Mouse (Mus musculus): ENCODE data around the gene Mettl26. TPM values are rescaled to one million over a fixed set of nuclear protein-coding genes. Genes with fewer than 3 reads are reported as not detected.
A peak's percentile ranks its signal among the peaks of the same experiment; 100 is the strongest.

The Mettl26 gene
- total RNA-seq, 2 experiments from 2014 or later: 39.0 to 39.9 TPM

DNA sequence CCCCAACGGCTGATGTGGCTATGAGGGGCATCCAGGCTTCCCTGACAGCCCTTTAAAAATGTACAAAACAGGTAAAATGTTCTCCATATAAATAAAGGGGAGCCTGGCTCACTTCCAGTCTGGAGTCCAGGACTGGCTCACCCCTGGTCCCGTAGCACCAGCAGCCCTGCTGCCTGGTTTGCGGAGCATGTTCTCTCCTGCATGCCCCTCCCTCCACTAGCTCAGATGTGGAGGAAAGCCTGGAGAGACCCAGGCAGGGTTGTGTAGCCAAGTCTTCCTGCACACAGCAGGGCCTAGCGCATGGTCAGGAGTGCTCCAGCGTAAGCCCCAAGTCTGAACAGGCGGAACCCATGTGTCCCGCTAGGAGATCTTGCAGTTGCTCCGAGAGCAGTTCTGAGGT, 8.4 kb downstream of the Mettl26 start:
- no peak overlapping the region for H3K4me3 ChIP-seq
- no peak for DNase-seq (ENCODE audit: low spot score in 2 of 2)
- no peak for TF ChIP-seq CTCF (conservative IDR thresholded peaks at IDR 0.05)
- peak overlapping the region; percentile 43; the same call in 1 of the 2 replicates for H3K27ac ChIP-seq

DNA sequence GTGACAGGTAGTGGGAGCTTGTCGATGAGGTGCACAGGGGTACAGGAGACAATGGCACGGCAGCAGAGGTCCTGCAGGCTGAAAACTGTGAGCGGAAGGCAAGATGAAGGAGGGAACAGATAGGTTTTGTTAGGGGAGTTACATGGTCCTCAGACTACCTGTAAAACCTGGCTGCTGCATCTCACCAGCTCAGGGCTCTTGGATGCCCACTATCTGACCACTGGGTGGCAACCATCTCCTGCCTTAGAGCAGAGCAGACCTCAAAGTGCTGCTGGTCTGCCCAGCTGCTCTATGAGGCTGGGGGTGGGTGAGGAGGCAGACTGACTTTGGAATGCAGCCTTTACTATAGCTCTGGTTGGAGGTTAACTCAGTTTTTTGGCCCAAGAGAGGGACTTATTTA, 8.9 kb downstream of the Mettl26 start:
- Histone ChIP-seq H3K4me3 (no peak overlapping the region), H3K27ac (no peak overlapping the region)
- DNase-seq (ENCODE audit: low spot score in 2 of 2): no peak
- TF ChIP-seq CTCF (conservative IDR thresholded peaks at IDR 0.05): peak; percentile 54

DNA sequence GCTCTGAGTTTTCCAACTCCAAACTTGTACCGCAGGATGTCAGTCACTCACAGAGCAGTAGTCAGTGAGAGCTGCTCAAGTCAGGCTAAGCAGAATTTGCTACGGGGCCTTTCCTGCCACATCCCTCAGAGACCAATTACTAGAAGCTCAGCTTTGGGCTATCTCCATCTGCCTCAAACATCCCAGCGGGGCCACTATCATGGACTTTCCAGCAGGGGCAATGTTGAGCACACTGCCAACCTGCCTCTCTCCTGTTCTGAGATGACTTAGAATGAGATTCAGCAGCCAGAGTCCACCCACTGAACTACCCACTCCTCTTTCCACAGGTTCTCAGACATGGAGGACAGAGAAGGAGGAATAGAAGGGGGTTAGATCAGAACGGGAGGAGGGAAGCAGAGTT, 10.8 kb downstream of the Mettl26 start:
- H3K4me3 ChIP-seq: no peak overlapping the region
- H3K27ac ChIP-seq: no peak overlapping the region
- TF ChIP-seq CTCF (conservative IDR thresholded peaks at IDR 0.05): peak; percentile 75
- no peak for DNase-seq (ENCODE audit: low spot score in 2 of 2)

DNA sequence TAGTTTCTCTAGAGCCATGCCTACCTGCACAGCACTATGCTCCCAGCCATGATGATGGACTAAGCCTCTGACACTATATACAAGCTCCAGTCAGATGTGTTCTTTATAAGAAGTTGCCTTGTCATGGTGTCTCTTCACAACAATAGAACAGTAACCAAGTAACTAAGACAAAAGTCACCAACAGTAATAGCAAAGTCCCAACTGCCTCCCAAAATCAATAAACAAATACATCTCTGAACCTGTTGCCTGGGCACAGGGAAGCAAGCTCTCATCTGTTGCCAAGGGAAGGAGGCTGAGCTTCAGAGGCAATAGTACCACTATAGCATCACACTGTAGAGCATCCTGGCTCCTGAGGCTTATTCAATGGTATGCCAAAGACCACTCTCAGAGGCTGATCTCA, 11.9 kb downstream of the Mettl26 start:
- TF ChIP-seq CTCF (conservative IDR thresholded peaks at IDR 0.05): no peak
- H3K4me3 ChIP-seq: no peak overlapping the region
- DNase-seq (ENCODE audit: low spot score in 2 of 2): no peak
- no peak overlapping the region for H3K27ac ChIP-seq

DNA sequence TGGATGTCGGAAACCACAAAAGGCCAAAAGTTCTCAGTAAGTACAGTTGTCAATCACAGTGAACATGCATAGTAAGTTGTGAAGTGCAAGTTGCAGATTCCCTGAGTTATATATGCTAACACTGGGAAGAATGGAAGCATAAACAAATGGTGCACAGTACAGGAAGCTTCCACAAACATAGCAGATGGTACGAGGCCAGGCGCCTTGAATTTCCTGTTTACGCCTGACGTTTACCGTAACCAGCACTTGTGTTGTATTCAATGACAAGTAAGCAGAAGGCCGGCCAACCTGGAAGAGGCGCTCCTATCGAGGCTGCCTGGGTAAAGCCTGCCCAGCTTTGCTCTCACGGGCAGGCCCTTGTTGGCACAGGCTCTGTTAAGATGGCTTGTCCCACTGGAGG, 12.6 kb downstream of the Mettl26 start:
- no peak for DNase-seq (ENCODE audit: low spot score in 2 of 2)
- Histone ChIP-seq H3K27ac (peak overlapping the region; percentile 15; the same call in 1 of the 2 replicates), H3K4me3 (no peak overlapping the region)
- no peak for TF ChIP-seq CTCF (conservative IDR thresholded peaks at IDR 0.05)

DNA sequence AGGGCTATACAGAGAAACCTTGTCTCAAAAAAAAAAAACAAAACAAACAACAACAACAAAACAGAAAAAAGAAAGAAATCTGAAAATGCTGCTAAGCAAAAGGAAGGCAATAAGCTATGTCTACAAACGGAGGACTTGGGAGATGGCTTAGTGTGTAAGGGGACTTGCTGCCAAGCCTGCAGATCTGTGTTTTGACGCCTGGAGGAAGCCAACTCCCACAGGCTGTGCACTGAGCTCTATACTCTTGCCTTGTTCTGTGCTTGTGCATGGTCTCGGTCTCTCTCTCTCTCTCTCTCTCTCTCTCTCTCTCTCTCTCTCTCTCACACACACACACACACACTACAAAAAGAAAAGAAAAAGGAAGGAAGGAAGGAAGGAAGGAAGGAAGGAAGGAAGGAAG, 14.0 kb downstream of the Mettl26 start:
- H3K27ac ChIP-seq: no peak overlapping the region
- DNase-seq (ENCODE audit: low spot score in 2 of 2): no peak
- TF ChIP-seq CTCF (conservative IDR thresholded peaks at IDR 0.05): no peak
- H3K4me3 ChIP-seq: no peak overlapping the region

DNA sequence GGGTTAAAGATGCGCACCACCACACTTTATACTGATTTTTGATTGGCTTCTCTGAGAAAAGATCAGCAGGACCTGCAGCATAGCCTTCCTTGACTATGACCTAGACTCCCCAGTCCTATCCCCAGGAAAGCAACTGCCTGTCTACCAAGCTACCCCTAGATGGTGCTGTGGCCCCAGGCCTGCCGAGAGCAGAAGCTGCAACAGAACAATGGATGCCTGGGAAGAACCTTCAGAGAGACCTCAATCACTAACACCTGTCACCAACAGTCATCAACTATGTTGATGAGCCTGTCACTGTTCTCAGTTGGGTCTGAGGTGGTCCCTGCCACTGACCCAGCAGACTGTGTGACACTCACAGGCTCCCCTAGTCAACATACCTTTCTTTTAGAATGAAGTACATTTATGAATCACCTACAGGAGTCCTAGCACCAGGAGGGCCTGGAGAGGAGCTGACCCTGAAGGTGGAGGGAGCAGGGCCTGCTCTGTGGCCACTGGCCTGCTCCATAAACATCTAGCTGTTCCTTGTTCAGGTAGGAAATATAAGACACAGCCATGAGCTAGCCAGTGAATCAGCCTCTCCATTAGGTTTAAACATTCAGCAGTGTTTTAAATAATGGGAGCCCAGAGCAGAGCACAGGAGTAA, 19.2 kb downstream of the Mettl26 start:
- Histone ChIP-seq H3K27ac (peak overlapping the region; percentile 75), H3K4me3 (no peak overlapping the region)
- peak; percentile 99 for TF ChIP-seq CTCF (conservative IDR thresholded peaks at IDR 0.05)
- DNase-seq (ENCODE audit: low spot score in 2 of 2): peak; percentile 65 to 76

DNA sequence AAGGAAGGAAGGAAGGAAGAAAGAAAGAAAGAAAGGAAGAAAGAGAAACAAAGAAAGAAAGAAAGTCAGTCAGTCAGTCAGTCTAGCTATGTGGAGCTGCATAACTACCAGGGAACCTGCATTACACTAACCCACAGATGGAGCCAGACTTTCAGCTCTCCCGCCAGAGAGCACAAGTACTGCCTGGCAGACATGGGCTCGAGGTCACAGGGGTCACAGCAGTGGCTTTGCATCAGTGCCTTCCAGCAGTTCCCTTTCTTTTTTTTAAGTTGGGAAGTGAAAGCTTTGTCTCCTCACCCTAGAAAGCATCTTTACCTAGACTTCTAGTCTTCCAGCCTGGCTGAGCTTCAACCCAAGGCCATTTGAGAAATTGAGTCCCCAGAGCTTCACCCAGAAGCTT, 20.5 kb downstream of the Mettl26 start:
- no peak for DNase-seq (ENCODE audit: low spot score in 2 of 2)
- peak overlapping the region; percentile 72 for H3K27ac ChIP-seq
- H3K4me3 ChIP-seq: no peak overlapping the region
- TF ChIP-seq CTCF (conservative IDR thresholded peaks at IDR 0.05): no peak

DNA sequence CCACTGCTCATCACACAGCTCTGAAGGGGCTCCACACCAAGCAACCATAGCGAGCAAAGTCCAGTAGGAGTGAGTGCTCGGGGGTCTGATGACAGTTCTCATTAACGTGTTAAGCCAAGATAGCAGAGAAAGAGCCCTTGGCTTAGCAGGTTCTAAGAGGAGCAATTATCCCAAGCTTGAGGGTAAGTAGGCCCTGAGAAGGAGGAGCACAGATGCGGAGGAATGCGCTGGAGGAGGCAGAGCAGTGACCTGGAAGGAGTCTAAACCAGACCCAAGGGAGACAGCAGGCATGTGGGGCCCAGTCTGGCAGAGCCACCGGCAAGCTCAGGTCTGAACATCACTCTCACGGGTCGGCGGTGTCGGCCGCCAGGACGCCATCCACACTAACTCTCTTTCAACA, 21.0 kb downstream of the Mettl26 start:
- Histone ChIP-seq H3K4me3 (no peak overlapping the region), H3K27ac (peak overlapping the region; percentile 72)
- DNase-seq (ENCODE audit: low spot score in 2 of 2): no peak
- TF ChIP-seq CTCF (conservative IDR thresholded peaks at IDR 0.05): no peak

DNA sequence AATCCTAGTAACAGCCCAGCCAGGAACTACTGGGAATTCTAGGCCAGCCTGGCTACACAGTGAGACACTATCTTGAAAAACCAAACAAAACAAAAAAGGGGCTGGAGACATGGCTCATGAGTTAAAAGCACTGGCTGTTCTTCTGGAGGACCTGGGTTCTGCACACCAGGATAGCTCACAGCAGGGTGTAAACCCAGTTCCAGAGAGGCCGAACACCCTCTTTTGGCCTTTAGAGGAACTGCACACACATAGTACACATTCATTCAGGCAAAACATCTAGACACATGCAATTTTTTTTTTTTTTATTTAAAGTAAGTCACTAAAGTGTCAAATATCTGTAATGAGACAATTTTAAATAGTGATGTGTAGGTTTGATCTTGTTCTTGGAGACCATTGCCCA, 25.3 kb downstream of the Mettl26 start:
- no peak for DNase-seq (ENCODE audit: low spot score in 2 of 2)
- no peak overlapping the region for H3K4me3 ChIP-seq
- H3K27ac ChIP-seq: no peak overlapping the region
- peak; percentile 46 for TF ChIP-seq CTCF (conservative IDR thresholded peaks at IDR 0.05)

DNA sequence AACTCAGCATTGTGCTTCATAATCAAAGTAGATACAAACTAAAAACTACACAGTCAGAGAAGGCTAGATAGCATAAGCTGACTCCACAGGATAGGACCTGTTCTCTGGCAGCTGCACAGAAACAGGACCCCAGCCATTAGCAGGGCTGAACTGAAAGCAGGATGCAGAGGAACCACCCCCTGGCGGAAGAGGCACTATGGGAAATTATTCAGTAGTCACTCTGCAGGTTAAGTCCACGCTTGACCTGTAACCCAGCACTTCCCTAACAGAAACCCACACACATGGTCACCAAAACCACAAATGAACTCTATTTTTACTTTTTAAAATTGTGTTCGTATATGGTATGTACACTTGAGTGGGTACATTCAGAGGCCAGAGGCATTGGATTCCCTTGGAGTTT, 28.2 kb downstream of the Mettl26 start:
- DNase-seq (ENCODE audit: low spot score in 2 of 2): no peak
- no peak for TF ChIP-seq CTCF (conservative IDR thresholded peaks at IDR 0.05)
- H3K27ac ChIP-seq: no peak overlapping the region
- H3K4me3 ChIP-seq: no peak overlapping the region

DNA sequence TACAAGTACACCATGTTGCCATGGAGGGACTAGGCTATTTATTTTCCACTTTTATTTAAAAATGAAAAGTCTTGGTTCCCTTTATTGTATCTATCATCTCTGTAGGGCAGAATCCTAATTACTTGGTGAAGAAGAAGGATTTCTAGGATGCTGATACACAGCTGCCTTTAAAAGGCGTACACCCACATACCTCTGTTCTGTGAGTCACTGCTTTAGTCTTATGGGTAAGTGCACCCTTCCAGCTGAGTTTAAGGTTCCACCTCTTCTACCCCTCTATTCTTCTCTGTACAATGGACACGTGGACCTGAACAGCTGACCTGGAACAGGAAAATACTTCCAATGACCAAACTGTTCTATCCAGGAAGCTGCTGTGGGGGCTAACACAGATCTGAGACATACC, 32.8 kb downstream of the Mettl26 start:
- peak overlapping the region; percentile 70 for H3K27ac ChIP-seq
- no peak for DNase-seq (ENCODE audit: low spot score in 2 of 2)
- TF ChIP-seq CTCF (conservative IDR thresholded peaks at IDR 0.05): no peak
- H3K4me3 ChIP-seq: no peak overlapping the region

DNA sequence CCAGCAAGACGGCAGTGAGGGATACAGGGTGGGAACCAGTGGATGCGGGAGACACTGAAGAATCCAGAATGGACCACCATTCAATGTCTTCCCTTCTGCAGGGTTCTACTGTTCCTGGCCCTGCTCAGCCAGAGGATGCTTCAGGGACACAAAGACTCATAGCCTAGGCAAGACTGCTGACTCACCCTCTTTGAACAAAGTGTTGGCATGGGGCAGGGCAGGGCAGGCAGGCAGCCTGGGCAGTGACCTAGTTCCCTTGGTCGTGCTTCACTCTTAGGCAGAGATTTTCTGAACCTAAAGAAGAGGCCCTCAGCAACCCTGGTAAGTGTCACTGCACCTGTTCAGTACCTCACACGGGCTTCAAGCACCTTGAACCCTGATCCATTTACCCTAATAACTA, 36.9 kb downstream of the Mettl26 start:
- H3K27ac ChIP-seq: peak overlapping the region; percentile 85
- no peak for TF ChIP-seq CTCF (conservative IDR thresholded peaks at IDR 0.05)

DNA sequence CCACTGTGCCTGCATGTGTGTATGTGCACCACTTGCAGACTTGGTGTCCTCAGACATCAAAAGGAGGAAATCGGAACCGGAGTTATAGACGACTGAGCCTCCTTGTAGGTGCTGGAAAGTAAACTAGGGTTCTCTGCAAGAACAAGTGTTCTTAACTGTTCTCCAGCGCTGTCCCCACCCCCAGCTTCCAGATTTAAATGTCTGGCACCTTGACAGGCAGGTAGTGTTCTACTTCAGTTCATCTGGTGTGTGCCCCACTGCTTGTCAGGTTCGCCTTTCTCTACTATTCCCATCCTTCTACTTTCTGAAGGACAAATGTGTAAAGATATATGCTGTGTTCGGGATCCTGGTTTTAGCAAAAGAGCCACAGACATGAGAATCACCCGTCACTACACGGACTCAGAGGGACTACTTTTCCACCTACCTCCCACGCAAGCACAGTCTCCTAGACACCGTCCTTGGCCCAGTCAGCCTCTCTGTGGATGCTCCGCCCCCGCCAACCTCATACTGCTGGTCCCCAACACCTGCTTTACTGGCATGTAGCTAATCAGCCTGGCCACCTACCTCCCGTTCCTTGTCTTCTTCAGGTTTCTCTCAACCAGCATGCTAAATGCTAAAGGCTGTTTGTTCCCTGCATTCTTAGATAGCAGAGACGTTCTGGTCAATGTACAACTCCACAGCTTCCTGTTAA, 38.5 kb downstream of the Mettl26 start:
- no peak for TF ChIP-seq CTCF (conservative IDR thresholded peaks at IDR 0.05)
- DNase-seq (ENCODE audit: low spot score in 2 of 2): peak; percentile 51 to 70
- peak overlapping the region; percentile 86 for H3K27ac ChIP-seq
- peak overlapping the region; percentile 10 for H3K4me3 ChIP-seq

More for the DNA sequence above, 36.9 kb downstream of the Mettl26 start:
- H3K4me3 ChIP-seq: no peak overlapping the region
- no peak for DNase-seq (ENCODE audit: low spot score in 2 of 2)
